Comparison of ENCODE assay signal across 26 mouse cellular contexts in the genomic region with DNA sequence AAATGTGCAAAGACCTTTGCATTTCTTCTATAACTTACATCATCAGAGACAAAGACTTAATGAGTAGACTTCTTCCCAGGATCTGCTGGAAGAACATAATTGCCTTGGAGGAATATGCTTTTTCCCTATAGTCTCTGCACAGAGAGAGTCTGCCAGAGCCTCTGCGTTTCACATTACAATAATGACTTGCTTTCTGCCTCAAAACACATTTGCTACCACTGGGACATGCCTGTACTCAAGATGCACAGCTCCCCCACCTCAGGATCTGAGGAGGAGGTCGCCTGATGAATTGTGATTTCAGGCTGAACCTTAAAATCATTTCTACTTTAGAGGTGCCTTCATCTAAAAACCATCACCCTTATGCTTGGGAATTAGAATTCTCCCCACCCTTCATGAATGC.
"Had no signal": no experiment of that assay in that cellular context is flagged by ENCODE, and none has a peak within 500 bp of the region (broad histone marks: within the 10 kb centered on the region; RNA-seq: fewer than 3 reads in every experiment).

No protein-coding gene starts in this region.

- H3K36me3 ChIP-seq: heart, embryonic 10.5 days; heart, embryonic 12.5 days; hindbrain, embryonic 10.5 days; hindbrain, embryonic 13.5 days; hindbrain, embryonic 15.5 days; intestine, embryonic 15.5 days; limb, embryonic 10.5 days; limb, embryonic 12.5 days; liver, embryonic 13.5 days had no signal

- H3K4me3 ChIP-seq: gastrocnemius, adult 2 months; heart, embryonic 10.5 days; heart, embryonic 12.5 days; hindbrain, embryonic 10.5 days; hindbrain, embryonic 13.5 days; hindbrain, embryonic 15.5 days; intestine, embryonic 15.5 days; layer of hippocampus, adult 2 months; left cerebral cortex, adult 2 months; limb, embryonic 10.5 days; limb, embryonic 12.5 days; liver, embryonic 13.5 days had no signal

- ATAC-seq: inflammation-experienced regulatory T-cells, adult 6 months; intestine, embryonic 15.5 days; intestine, postnatal 0 days had no signal

- H3K4me2 ChIP-seq: heart, embryonic 12.5 days; hindbrain, embryonic 13.5 days; hindbrain, embryonic 15.5 days; intestine, embryonic 15.5 days; limb, embryonic 12.5 days; liver, embryonic 11.5 days; liver, embryonic 13.5 days had no signal

- H3K4me1 ChIP-seq: heart, embryonic 10.5 days; heart, embryonic 12.5 days; hindbrain, embryonic 10.5 days; hindbrain, embryonic 13.5 days; hindbrain, embryonic 15.5 days; intestine, embryonic 15.5 days; limb, embryonic 10.5 days; limb, embryonic 12.5 days; liver, embryonic 13.5 days had no signal

- H3K9ac ChIP-seq: heart, embryonic 12.5 days; hindbrain, embryonic 13.5 days; hindbrain, embryonic 15.5 days; intestine, embryonic 15.5 days; limb, embryonic 12.5 days; liver, embryonic 13.5 days had no signal

- H3K9me3 ChIP-seq: heart, embryonic 10.5 days; heart, embryonic 12.5 days; hindbrain, embryonic 10.5 days; hindbrain, embryonic 13.5 days; hindbrain, embryonic 15.5 days; intestine, embryonic 15.5 days; limb, embryonic 10.5 days; limb, embryonic 12.5 days; liver, embryonic 13.5 days had no signal

- DNase-seq: gastrocnemius, adult 2 months; gastrocnemius, postnatal 10 days; gastrocnemius, postnatal 25 days; heart, adult 18-20 months; heart, postnatal 10 days; heart, postnatal 4 days; kidney, adult 18-20 months; kidney, adult 8-10 months; kidney, postnatal 10 days; kidney, postnatal 25 days; kidney, postnatal 4 days; liver; liver, embryonic 13.5 days had no signal

- H3K27ac ChIP-seq: gastrocnemius, adult 2 months; heart, embryonic 10.5 days; hindbrain, embryonic 10.5 days; hindbrain, embryonic 13.5 days; hindbrain, embryonic 15.5 days; intestine, embryonic 15.5 days; layer of hippocampus, adult 2 months; left cerebral cortex, adult 2 months; limb, embryonic 10.5 days; limb, embryonic 12.5 days; liver, embryonic 13.5 days had no signal

- H3K27me3 ChIP-seq: heart, embryonic 12.5 days; hindbrain, embryonic 13.5 days; hindbrain, embryonic 15.5 days; intestine, embryonic 15.5 days; liver, embryonic 13.5 days had no signal
